Mouse (Mus musculus) neural tube, postnatal 0 days (tissue): ENCODE measurements around the gene Rae1. TPM values are rescaled to one million over a fixed set of nuclear protein-coding genes. Genes with fewer than 3 reads are reported as not detected.

Experiments used
- polyA plus RNA-seq: library from polyadenylated mRNA; unstranded; fragments of >200 nt; fragmentation: Nextera tagmentation; extraction: Ambion mirVana; gene quantifications from 2 replicates; pipeline ENCODE4 v1.2.1, GENCODE M21; 2015

Gene Rae1
- 106 and 112 TPM in 2 replicates for polyA plus RNA-seq

GRCm38 (mm10) chr2:172999630-173000284 is at the start of gene Rae1:
Rae1 (plus strand) TSS chr2:173000117.

GRCm38 (mm10) chr2:172977409-172978130 is 22.3 kb upstream of the Rae1 start, which contains the start of gene Spo11:
Spo11 (plus strand) TSS chr2:172977700.

GRCm38 (mm10) chr2:173020430-173020829 is 20.5 kb downstream of the Rae1 start, which contains the start of gene Rbm38:
Rbm38 (plus strand) TSS chr2:173020498.

Other genes with a start within 250 kb of the Rae1 start
- 16.7 and 17.1 TPM in 2 replicates for gene Bmp7, start 59.8 kb upstream of the Rae1 start, polyA plus RNA-seq
- 0.54 and 0.65 TPM in 2 replicates for gene Spo11, start 22.4 kb upstream of the Rae1 start, polyA plus RNA-seq
- gene Rbm38, start 20.4 kb downstream of the Rae1 start, polyA plus RNA-seq: 6.6 and 8.1 TPM in 2 replicates
- gene Ctcfl, start 119.4 kb downstream of the Rae1 start, polyA plus RNA-seq: 0.09 and 0.12 TPM in 2 replicates
- gene Pck1, start 152.9 kb downstream of the Rae1 start, polyA plus RNA-seq: 0.25 and 0.73 TPM in 2 replicates
- gene Zbp1, start 218.8 kb downstream of the Rae1 start, polyA plus RNA-seq: 1.2 and 1.4 TPM in 2 replicates